Mouse (Mus musculus): ENCODE data around the gene Pla2g12a.

DNA sequence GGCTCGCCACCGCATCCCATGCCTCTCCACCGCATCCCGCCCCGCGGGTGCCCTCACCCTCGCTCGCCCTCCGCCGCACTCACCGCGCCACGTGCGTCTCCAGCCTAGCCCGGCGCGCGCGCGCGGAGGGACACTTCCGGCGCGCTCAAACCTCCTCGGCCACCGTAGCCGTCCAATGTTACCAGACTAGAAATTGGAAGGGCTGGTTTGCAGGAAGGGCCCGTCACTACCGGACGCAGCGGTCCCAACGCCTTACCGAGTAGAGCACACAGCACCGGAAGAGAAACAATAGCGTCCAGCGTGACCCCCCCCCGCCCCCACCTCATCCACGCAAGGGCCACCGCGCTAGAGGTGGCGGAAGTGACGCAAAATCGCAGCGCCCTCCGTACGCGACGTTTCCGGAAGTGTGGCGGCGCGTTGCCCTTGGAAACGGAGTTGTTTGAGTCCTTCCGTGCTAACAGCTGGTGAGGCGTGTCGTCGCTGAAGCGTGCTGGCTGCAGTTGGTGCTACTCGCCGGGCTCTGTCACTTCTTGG is 47.3 kb upstream of the Pla2g12a start, which contains the start of gene Gar1:
- TF ChIP-seq CTCF (IDR thresholded peaks at IDR 0.05; ENCODE audit: low read depth): no peak
- TF ChIP-seq EP300 (IDR thresholded peaks at IDR 0.05; ENCODE audit: low read depth): 0 out of 2 replicates have a peak, but pooled peaks have one; percentile 31
